Mouse (Mus musculus) kidney, adult 2 months (tissue): ENCODE measurements around the gene Tgtp2. TPM values are rescaled to one million over a fixed set of nuclear protein-coding genes. Genes with fewer than 3 reads are reported as not detected.

Source experiments
- DNase-seq: peaks from one replicate; pipeline ENCODE4 v3.0.0; 2021
- H3K27ac ChIP-seq: fragments of 200-500 bp; 2 replicates; pipeline ENCODE4 v1.5.1; 2012; ENCODE audit warnings: low read depth, low read length, control low read depth, inconsistent platforms; ENCODE audit not compliant: insufficient read depth
- H3K27me3 ChIP-seq: fragments of 200-500 bp; replicated peaks from 2 replicates; pipeline ENCODE4 v1.6.1; 2012; ENCODE audit warnings: mild to moderate bottlenecking, moderate library complexity, low read length, inconsistent platforms; ENCODE audit not compliant: control insufficient read depth, insufficient read depth
- H3K36me3 ChIP-seq: fragments of 200-500 bp; 2 replicates; pipeline ENCODE4 v1.6.1; 2012; ENCODE audit warnings: mild to moderate bottlenecking, moderate library complexity, low read length, inconsistent platforms; ENCODE audit not compliant: control insufficient read depth, insufficient read depth
- H3K4me1 ChIP-seq: fragments of 200-500 bp; 2 replicates; pipeline ENCODE4 v1.6.1; 2011; ENCODE audit warnings: low read length; ENCODE audit not compliant: control insufficient read depth, insufficient read depth
- H3K4me3 ChIP-seq: fragments of 200-500 bp; 2 replicates; pipeline ENCODE4 v1.5.1; 2011; ENCODE audit warnings: mild to moderate bottlenecking, low read depth, low read length, control low read depth; ENCODE audit not compliant: insufficient read depth
- CTCF ChIP-seq: fragments of 200-500 bp; conservative IDR thresholded peaks from 2 replicates; pipeline ENCODE4 v1.5.1; 2011; ENCODE audit warnings: low read depth, mild to moderate bottlenecking, control low read depth, low read length, moderate library complexity, mixed read lengths; ENCODE audit not compliant: insufficient read depth, insufficient read length
- POLR2A ChIP-seq: fragments of 200-500 bp; IDR thresholded peaks from one replicate; pipeline ENCODE4 v1.6.1; 2011; ENCODE audit warnings: low read depth, low read length, control low read depth
- WGBS: fragments of 180-500 bp; shearing (Covaris S2); methylation state at CpG from one replicate; pipeline ENCODE4 v1.1.7; 2018; 5-methylcytosine and 5-hydroxymethylcytosine counted together
- polyA plus RNA-seq: library from polyadenylated mRNA; depleted of rRNA; stranded (reverse); fragments of >200 nt; gene quantifications from 2 replicates; pipeline ENCODE4 v1.2.3, GENCODE M21; 2012

Tgtp2 gene
- polyA plus RNA-seq, 1 experiment, result 15.1 TPM

- 82% methylated on average over 4 of the region's 4 CpGs for WGBS
- DNase-seq, result no peak
- Histone ChIP-seq H3K27me3 (no peaks in the 10 kb centered on the region), H3K36me3 (no peaks in the 10 kb centered on the region), H3K27ac (no peak overlapping the region), H3K4me1 (peaks cover 13% of the 10 kb centered on the region; the same call in 1 of the 2 replicates), H3K4me3 (no peak overlapping the region)
- no peak for TF ChIP-seq POLR2A
- TF ChIP-seq CTCF, result no peak
Measured at GRCm38 (mm10) chr11:49091171-49091570, 27.2 kb upstream of the Tgtp2 start.

DNA sequence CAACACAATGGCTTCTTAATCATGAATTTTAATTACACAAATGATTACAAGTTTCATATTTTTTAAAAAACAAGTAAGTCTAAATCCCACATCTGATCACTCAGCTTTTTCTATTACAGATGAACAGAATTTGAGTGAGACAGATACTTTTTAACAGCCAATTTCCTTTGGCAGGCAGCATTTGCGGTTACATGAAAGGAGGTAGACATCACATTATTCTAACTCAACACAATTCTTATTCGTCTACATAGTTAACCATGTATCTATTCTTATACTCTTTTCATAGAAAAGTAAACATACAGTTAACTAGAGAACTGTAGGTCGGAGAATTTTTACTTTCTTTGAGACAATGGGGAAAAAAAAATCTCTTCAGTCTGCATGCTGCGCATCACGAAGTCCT lies 26.5 kb upstream of the Tgtp2 start:
- Histone ChIP-seq H3K36me3 (no peaks in the 10 kb centered on the region), H3K4me1 (peaks cover 13% of the 10 kb centered on the region; the same call in 1 of the 2 replicates), H3K27me3 (no peaks in the 10 kb centered on the region), H3K4me3 (no peak overlapping the region), H3K27ac (no peak overlapping the region)
- no peak for TF ChIP-seq POLR2A
- no peak for TF ChIP-seq CTCF
- WGBS, result 81% methylated on average over 5 of the region's 5 CpGs
- no peak for DNase-seq

DNA sequence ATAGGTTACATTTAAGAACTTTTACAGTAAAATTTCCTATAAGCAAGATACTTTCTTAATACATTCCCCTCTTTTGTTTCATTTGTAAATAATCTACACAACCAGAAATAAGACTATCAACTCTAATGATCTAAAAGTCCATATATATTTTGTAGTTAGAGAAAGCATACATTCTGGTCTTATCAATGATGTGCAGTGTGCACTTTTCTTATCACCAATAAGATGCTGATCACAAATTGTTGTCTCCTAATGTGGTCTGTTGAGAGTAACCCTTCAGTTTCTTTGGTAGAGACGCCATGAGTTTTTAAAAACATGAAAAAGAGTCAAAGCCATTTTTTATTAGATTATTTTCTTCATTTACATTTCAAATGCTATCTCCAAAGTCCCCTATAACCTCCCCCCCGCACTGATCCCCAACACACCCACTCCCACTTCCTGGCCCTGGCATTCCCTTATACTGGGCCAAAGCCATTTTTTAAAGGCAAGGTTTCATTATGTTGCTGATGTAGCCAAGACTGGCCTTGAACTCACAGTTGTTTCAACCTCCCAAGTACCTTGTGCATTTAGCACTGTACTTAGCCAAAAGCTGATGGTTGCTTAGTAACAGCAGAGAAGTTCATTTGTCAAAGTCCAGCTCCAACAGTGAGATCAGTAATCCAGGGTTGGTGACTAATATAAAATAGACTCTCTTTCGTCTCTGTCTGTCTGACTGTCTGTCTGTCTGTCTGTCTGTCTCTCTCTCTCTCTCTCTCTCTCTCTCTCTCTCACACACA lies 25.9 kb upstream of the Tgtp2 start:
- Histone ChIP-seq H3K27ac (no peak overlapping the region), H3K36me3 (no peaks in the 10 kb centered on the region), H3K27me3 (no peaks in the 10 kb centered on the region), H3K4me3 (no peak overlapping the region), H3K4me1 (peaks cover 16% of the 10 kb centered on the region; the same call in 1 of the 2 replicates)
- TF ChIP-seq CTCF, result no peak
- no peak for TF ChIP-seq POLR2A
- WGBS, result 76% methylated on average over 3 of the region's 3 CpGs
- DNase-seq, result peak; percentile 33

DNA sequence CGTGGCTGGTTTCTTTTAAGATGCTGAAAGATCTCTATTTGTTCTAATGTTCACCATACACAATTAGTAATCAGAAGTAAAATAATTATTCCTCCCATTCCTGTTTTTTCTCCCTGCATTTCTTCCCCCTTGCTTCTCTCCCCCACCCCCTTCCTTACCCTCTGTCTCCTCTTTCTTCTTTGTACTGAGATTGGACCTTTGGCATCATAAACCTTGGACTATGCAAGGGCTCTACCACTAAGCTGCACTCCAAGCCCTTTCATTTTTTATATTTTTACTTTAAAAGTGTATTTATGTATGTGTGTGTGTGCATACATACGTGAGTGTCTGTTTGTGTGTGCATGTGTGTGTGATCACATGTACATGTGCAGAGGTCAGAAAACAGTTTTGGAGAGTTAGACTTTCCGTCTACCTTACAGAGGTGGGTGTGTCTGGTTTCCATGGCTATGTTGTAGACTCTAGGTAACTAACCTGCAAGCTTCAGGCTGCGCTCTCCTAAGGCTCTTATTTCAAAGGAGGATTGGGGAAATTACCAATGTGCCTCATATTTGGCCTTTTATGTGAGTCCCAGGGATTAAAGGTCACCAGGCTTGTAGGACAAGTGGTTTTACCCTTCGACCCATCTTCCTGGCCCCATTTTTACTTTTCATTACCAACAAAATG lies 25.1 kb upstream of the Tgtp2 start:
- peaks cover 23% of the 10 kb centered on the region; the same call in 1 of the 2 replicates for H3K4me1 ChIP-seq
- H3K27ac ChIP-seq, result no peak overlapping the region
- no peaks in the 10 kb centered on the region for H3K27me3 ChIP-seq
- WGBS, result 80% methylated on average over 5 of the region's 5 CpGs
- DNase-seq, result no peak
- H3K4me3 ChIP-seq, result no peak overlapping the region
- TF ChIP-seq CTCF (no peak), POLR2A (no peak)
- no peaks in the 10 kb centered on the region for H3K36me3 ChIP-seq

DNA sequence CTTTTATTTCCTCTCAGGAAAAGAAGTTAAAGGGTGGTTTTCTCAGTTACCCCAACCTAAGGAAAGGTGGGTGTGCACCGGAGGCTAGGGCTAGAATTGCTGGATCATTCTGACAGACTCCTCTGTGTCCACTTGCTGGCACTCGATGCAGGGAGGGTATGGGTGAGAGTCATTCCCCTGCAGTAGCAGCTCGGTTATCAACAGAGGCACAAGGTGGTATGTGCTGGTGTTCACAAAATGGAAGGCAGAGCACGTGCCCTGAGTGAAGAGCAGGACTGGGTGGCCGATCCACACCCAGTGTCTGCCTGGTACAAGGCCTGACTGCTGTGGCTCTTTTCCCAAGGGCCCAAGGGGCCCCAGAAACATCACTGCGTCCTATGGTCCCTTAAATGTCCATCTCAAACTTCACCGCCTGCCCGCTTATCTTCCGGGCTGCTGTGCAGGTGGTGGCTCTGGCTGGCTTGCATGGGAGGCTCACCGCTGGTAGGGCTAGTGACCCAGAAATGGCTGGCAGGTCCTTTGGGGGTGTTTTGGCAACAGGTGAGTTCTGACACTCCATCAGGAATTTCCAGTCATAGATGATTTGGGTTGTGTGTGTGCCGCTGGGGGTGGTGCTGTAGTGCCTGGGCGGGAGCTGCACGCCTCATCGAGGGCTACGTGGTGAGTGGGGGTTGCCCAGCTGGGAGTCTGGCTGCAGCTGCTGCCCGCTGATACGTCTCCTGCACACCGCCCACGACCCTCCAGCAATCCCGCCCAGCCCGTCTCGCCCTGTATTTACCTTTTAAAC lies 24.0 kb upstream of the Tgtp2 start:
- WGBS, result 53% methylated on average over 22 of the region's 22 CpGs
- TF ChIP-seq CTCF (no peak), POLR2A (no peak)
- H3K27me3 ChIP-seq, result no peaks in the 10 kb centered on the region
- peak; percentile 22 for DNase-seq
- H3K36me3 ChIP-seq, result no peaks in the 10 kb centered on the region
- peak overlapping the region; percentile 44 for H3K4me3 ChIP-seq
- peak overlapping the region; percentile 24; the same call in 1 of the 2 replicates for H3K27ac ChIP-seq
- peaks cover 25% of the 10 kb centered on the region; the same call in 1 of the 2 replicates for H3K4me1 ChIP-seq

DNA sequence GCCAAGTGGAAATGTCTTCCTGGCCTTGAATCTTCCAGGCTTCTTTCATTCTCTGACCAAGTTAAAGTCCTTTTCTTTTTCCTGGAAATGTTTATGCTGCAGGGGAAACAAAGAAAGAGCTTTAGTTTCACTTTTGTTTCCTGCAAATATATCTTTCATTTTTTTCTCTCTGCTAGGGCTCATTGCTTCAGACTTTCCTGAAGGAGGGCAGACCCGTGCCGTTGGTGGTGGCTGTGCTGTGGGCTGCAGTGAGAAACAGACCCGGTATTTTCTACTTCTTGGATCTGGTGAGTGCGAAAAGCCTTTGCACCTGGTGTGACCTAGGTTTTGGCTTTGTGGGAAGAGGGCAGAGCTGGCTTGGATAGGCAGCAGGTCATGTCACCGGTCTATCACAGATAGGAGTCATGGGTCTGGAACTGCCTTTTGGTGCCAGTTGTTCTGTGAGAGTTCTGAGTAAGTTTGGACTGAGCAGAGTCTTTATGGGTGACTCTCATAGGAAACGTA lies 22.9 kb upstream of the Tgtp2 start:
- peak overlapping the region; percentile 93 for H3K27ac ChIP-seq
- no peaks in the 10 kb centered on the region for H3K36me3 ChIP-seq
- TF ChIP-seq CTCF (no peak), POLR2A (no peak)
- peaks cover 25% of the 10 kb centered on the region; the same call in 1 of the 2 replicates for H3K4me1 ChIP-seq
- peak overlapping the region; percentile 55 for H3K4me3 ChIP-seq
- WGBS, result 52% methylated on average over 6 of the region's 6 CpGs
- peak; percentile 23 for DNase-seq
- H3K27me3 ChIP-seq, result no peaks in the 10 kb centered on the region
